Mouse (Mus musculus) cortical plate, adult 2 months (tissue): ENCODE measurements at regions not wholly inside any gene's neighbourhood (a gene's known extent, or its start where the extent isn't known, plus 50 kb on each side); places are given as distances from the start of the nearest gene placed in this dataset.

Experiments used
- H3K27ac ChIP-seq: fragments of 200-500 bp; 2 replicates; pipeline ENCODE4 v1.5.1; 2012; ENCODE audit warnings: low read length, control low read depth, inconsistent platforms; ENCODE audit not compliant: insufficient read depth
- H3K4me1 ChIP-seq: fragments of 200-500 bp; 2 replicates; pipeline ENCODE4 v1.6.1; 2011; ENCODE audit warnings: low read length; ENCODE audit not compliant: control insufficient read depth, insufficient read depth
- H3K4me3 ChIP-seq: fragments of 200-500 bp; 2 replicates; pipeline ENCODE4 v1.5.1; 2011; ENCODE audit warnings: mild to moderate bottlenecking, low read length, control low read depth; ENCODE audit not compliant: insufficient read depth
- CTCF ChIP-seq: fragments of 200-500 bp; IDR thresholded peaks from 2 replicates; pipeline ENCODE4 v1.5.1; 2011; ENCODE audit warnings: mild to moderate bottlenecking, control low read depth, low read length; ENCODE audit not compliant: insufficient read depth; ENCODE audit errors: extremely low read depth
- POLR2A ChIP-seq: fragments of 200-500 bp; IDR thresholded peaks from 2 replicates; pipeline ENCODE4 v1.6.1; 2011; ENCODE audit warnings: mild to moderate bottlenecking, low read length, control low read depth; ENCODE audit not compliant: insufficient read depth; ENCODE audit errors: extremely low read depth

DNA sequence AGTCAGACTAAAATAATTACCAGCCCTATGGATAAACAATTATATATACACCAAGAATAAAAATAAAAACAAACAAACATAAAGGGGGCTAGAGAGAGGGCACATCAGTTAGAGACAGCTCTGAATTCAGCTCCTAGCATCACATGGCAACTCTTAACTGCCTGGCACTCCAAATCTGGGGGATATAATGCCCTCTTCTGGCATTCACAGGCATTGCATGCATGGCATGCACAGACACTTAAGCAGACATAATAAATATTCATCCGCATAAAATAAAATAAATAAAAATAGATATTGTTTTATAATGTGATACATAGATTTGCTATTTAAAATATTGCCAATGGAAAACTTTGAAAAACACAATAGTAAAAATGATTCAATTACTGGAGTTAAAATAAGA lies 177.6 kb upstream of the Map3k7 start:
- TF ChIP-seq POLR2A = no peak
- no peak for TF ChIP-seq CTCF
- no peaks in the 10 kb centered on the region for H3K4me1 ChIP-seq
- H3K4me3 ChIP-seq = no peak overlapping the region
- H3K27ac ChIP-seq = no peak overlapping the region

DNA sequence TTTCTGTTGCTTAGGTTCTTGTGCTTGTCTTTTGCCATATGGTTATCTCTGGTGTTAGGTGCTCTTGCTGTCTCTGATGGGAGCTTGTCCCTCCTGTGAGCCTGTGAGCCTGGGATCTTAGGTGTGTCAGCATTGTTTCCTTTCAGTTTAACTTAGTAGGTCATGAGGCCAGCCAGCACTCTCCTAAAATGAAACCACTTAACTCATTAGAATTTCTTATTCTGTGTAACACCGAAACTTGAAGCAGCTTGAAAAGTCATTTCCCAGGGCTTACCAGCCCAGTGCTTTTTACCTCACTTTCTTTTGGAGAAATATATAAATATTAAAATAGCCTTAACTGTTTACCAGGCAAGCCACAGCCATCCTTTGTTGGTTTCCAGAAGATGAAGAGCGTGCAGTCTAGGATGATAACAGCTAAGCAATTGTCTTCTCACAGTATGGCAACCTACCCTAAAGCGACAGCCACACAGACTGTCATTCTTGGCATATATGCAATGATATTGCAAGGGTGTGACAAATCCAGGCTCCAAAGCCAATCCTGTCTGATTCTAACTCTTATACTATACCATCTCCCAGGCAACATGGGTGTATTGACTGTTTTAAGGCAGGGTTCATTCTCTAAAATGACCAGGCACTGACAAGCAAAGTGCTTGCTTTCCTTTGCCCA lies 146.2 kb upstream of the Map3k7 start:
- no peak overlapping the region for H3K4me3 ChIP-seq
- H3K27ac ChIP-seq = no peak overlapping the region
- no peaks in the 10 kb centered on the region for H3K4me1 ChIP-seq
- no peak for TF ChIP-seq POLR2A

DNA sequence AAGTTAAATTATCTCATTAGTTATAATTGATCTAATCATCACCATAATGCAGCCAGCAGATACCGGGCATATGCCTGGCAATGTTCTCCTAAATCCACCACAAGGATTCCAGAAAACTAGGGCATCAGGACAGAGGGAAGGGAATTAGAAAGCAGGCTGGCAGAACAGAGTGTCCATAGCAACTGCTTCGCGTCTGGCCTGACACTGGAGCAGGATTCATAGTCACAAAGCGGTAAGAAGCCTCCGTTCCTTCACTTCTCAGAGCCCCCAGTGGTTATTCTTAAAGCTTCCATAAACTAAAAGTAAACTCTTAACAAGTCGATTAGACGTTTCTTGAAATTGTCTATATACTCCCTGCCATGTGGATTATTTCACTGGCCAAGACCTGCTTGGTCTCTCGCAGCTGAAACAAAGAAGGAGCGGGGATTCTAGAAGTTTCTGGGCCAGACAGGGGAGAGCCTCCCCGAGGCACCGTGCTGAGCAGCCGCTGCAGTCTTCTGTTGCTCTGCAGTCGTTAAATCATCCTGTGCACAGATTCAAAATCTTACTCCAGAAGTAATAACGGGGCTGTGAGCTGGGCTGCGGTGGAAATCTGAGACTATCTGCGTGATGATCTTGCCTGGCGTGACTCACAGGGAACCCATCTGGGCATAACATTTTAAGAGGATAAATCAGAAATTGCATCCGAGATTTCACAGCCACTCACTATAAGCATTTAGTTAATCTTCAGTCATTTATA lies 144.2 kb upstream of the Map3k7 start:
- Histone ChIP-seq H3K27ac (no peak overlapping the region), H3K4me3 (no peak overlapping the region), H3K4me1 (no peaks in the 10 kb centered on the region)
- TF ChIP-seq POLR2A (no peak), CTCF (no peak)

DNA sequence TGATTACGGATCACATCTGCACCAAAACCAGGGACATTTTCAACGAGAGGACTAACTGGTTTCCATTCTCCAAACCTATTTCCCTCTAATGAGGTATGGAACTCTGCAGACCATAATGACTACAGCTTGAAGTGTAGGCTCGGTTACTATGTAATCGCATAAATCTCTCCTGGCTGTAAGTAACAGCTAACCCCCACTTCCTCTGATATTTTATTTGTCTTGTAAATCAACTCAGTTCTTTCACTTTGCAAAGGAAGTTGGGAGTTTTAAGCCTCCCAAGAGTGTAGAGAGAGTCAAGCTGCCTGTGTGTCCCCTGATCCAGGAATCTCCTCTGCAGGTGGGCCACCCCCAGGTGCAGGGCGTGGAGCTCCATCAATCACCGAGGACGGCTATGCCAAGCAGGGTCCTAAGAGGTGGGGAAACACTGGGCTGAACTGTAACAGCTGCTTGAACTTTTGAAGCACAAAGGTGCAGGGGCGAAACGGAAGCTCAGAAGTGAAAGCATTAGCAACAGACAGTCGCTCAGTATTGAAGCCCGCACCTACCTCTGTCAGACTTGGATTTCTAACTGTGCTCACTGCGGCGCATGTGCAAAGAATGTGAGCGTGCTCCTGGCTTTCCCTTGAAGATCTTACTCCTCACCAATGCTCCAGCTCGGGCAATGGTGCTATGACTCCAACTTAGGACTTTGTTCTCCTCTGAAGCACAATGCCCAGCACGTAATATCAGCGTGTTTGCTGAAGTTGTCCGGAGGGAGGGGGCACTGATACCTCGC lies 140.1 kb upstream of the Map3k7 start:
- H3K4me1 ChIP-seq = no peaks in the 10 kb centered on the region
- TF ChIP-seq POLR2A (no peak), CTCF (no peak)
- no peak overlapping the region for H3K27ac ChIP-seq
- H3K4me3 ChIP-seq = no peak overlapping the region

DNA sequence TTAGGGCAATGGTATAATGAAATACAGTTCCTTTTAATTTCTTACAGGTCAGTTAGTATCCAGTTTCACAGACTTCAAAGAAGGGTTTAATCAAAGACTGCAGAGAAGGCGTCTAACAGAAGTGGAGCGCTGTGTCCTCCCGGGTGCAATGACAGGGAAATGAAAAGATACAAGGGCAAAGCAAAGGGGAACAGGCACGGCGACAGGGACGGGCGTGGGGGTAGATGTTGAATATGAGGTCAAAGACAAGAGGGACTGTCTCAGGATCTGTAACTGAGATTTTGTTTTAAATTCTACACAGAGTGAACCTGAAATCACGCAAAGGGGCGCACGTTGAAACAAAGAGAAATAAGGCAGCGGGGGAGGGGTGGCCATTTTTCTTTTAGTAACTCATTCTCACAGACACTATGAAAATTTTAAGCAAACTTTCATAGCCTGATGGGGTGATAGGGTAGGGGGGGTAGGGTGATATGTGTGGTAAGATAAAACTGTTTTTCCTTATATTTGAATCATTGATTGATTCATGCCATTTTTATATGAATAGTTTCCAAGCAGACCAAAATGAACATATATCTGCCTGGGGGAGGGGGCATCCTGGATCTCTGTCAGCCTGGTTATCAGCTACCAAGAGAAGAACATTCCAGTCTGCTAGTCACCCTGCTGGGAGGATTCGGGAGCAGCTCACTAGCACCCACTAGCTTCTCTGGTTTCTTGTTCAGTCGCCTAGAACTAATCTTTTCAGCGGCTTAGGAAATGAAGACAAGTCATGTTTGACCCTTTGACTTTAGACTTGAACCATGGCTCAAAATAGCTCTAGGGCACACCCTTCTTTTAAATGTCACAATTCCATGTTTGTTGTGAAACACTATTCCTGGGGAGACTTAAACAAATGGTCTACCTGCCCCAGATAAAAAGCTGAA lies 139.1 kb upstream of the Map3k7 start:
- Histone ChIP-seq H3K27ac (no peak overlapping the region), H3K4me3 (no peak overlapping the region), H3K4me1 (no peaks in the 10 kb centered on the region)
- TF ChIP-seq CTCF (no peak), POLR2A (no peak)

DNA sequence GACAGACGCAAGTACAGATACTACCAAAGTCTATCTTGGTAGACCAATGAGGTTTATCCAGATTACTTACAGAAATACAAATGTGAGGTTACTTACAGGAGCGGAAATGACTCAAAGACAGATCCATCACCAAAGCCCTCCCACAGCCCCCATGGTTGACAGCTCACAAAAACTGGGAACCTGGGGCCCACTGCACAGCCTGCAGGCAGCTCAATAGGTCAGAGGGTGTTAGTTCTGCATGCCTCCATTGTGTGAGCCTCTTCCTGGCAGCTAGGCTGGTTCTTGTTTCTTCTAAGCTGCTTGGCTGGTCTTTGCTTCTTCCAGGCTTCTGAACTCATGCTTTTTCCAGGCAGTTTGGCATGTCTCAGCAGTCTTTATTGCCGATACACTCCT lies 138.5 kb upstream of the Map3k7 start:
- no peaks in the 10 kb centered on the region for H3K4me1 ChIP-seq
- TF ChIP-seq CTCF = no peak
- no peak overlapping the region for H3K27ac ChIP-seq
- no peak overlapping the region for H3K4me3 ChIP-seq

DNA sequence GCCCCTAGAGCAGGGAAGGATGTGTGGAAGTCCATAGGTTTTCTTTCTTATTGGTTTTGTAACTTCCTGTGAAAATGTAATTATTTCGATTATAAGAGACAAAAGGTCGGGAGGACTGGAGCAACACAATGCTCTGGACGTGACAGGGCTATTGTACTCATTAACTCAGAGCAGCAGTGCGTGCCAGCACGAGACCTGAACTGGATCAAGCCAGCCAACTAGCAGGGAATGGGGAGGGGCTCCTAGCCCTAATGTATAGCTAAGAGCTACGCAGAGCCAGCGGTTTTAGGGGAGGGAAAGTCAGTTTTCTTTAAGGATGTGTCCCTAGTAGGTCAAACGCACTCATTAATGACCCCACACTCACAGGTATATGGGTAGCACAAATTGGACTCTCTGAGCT lies 137.2 kb upstream of the Map3k7 start:
- TF ChIP-seq CTCF (no peak), POLR2A (no peak)
- no peak overlapping the region for H3K4me3 ChIP-seq
- no peaks in the 10 kb centered on the region for H3K4me1 ChIP-seq

DNA sequence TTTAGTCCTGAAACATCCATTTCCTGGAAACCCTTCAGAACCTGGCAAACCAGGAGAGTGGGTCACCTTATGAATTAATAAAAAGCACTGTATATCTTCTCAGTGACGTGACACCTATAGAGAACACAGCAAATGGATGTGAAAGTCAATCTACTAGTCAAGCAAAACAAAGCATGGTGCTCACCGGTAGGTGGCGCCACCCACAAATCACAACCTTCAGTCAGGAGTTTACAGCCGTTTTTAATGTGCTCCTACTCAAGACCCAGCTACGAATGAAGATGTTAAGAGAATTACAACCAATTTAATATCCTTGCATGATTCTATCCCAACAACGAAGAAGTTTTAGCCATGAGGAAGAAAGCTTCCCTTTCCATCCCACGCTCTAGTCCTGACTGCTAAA lies 136.6 kb upstream of the Map3k7 start:
- Histone ChIP-seq H3K27ac (no peak overlapping the region), H3K4me1 (no peaks in the 10 kb centered on the region)
- TF ChIP-seq CTCF = peak; percentile 25; the same call in 1 of the 2 replicates
- TF ChIP-seq POLR2A = no peak

More for the DNA sequence above, 137.2 kb upstream of the Map3k7 start:
- H3K27ac ChIP-seq = no peak overlapping the region

DNA sequence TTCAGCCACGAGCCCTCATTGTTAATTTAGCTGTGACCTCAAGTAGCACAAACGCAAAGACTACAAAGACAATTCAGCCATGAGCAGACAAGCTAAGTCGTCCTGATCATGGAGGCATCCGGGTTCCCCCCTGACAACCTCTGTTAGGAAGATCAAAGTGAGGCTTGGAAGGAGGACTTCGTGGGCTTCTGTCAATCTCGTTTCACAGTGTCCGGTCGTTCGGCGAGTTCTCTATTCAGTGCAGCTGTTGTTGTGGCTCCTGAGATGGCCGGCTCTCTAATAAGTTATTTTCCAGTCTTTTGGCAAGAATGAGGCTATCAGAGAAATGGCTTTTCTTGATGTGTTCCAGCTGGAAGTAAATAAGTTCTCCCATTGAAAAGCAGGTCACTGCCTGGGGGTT lies 133.7 kb upstream of the Map3k7 start:
- TF ChIP-seq POLR2A = no peak
- no peak for TF ChIP-seq CTCF
- H3K4me3 ChIP-seq = no peak overlapping the region

More for the DNA sequence above, 136.6 kb upstream of the Map3k7 start:
- H3K4me3 ChIP-seq = no peak overlapping the region

More for the DNA sequence above, 133.7 kb upstream of the Map3k7 start:
- Histone ChIP-seq H3K4me1 (no peaks in the 10 kb centered on the region), H3K27ac (no peak overlapping the region)
